Mouse (Mus musculus) fibroblast of lung, adult 2 months (primary cell): ENCODE data around the gene Neu4.
"Not testable (repeated sequence)": the region's sequence is repeated elsewhere in the genome, so short reads cannot be mapped to it uniquely, and the experiment has no call there.

ENCODE experiments used
- DNase-seq: peaks from one replicate; pipeline ENCODE4 v3.0.0-alpha.2; 2011; ENCODE audit warnings: low read depth

The Neu4 gene

GRCm38 (mm10) chr1:94020151-94020550 lies at the start of gene Neu4:
TSS of gene Neu4 (plus strand) at chr1:94020451.
- DNase-seq = no peak

GRCm38 (mm10) chr1:93970797-93971196 lies 49.5 kb upstream of the Neu4 start:
- not testable (repeated sequence) for DNase-seq

DNA sequence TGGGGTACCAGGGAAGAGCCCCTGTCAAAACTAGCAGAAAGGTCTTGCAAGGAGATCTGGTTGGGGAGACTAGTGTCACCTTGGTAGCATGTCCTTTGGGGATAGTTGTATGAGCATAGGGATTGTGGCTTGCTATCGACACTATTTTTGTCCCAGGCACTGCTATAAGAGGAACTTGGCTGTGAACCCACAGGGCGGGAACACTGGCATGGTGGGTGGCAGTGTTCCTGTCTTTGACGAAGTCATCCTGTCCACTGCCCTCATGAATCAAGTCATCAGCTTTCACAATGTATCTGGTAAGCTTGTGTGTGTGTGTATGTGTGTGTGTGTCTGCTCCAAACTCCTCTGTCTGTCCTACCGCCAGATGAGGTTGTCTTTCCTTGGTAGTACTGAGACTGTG lies 44.5 kb upstream of the Neu4 start:
- not testable (repeated sequence) for DNase-seq

DNA sequence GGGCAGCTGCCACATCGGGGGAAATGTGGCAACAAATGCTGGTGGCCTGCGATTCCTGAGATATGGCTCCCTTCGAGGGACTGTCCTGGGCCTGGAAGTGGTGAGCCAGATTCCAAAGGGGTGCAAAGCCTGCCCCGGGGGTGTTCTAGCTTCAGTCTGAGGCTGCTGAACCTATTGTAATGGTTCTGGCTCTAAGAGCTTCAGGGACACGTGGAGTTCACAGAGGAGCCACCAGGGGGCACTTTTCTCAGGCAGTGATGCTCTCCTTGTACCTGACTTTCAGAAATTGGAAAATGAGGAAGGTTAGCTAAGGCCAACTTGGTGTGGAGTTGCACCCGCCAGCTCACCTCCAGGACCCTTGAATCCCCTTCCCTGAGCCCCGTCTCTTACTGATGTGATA lies 42.0 kb upstream of the Neu4 start:
- not testable (repeated sequence) for DNase-seq

GRCm38 (mm10) chr1:93980932-93981331 lies 39.3 kb upstream of the Neu4 start:
- not testable (repeated sequence) for DNase-seq

DNA sequence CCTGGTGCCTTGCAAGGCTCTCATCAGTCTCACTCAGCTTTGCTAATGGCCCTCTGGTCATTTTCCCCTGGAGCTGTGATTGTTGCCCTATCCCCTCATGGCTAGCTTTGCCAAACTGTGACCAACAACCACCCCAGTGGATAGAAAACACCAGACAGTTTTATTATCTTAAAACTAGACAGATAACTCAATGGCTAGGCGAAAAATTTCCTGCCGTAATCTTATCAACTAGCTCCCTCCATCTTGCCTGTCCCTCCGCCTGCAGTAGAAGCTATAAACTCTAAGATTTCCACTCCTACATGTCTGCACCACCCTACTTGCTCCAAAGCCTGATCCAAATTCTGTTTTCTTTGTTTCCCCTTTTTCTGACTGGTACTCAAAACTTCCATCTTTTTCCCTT lies 34.1 kb upstream of the Neu4 start:
- DNase-seq = no peak

DNA sequence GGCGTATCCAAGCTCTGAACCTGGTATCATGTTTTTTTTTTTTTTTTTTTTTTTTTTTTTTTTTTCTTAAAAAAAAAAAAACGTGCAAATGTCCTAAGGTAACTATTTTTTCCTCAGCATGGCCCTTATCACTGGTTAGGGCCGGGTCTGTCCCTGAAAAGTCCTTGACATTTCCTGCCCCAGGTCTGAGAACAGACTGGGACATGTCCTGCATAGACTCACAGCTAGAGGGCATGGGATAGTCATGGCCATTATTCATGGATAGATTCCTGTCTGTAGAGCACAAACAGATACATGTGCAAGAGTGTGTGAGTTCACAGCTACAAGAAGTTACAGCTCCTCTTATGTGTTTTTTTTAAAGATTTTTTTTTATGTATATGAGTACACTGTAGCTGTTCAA lies 31.5 kb upstream of the Neu4 start:
- no peak for DNase-seq

DNA sequence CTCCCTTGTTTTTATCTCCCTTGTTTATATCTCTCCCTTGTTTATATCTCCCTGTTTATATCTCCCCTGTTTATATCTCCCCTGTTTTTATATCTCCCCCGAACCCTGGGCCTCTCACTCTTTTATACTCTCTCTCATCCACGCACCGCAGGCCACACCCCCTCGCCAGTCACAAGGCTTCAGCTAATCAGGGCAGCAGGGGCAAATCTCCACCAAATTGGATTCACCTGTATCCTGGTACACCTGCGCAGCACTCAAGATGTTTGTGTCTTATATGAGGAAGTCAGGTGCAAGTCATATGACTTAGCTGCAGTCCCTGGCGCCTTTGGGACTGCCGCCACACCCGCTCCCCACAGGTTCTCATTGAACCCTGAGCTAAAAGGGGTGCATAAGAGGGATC lies 30.0 kb upstream of the Neu4 start, which contains the start of gene Gal3st2c:
Gene Gal3st2c, plus strand, starts transcription at position 301 of the 400 bp plus-strand sequence.
- DNase-seq = not testable (repeated sequence)

DNA sequence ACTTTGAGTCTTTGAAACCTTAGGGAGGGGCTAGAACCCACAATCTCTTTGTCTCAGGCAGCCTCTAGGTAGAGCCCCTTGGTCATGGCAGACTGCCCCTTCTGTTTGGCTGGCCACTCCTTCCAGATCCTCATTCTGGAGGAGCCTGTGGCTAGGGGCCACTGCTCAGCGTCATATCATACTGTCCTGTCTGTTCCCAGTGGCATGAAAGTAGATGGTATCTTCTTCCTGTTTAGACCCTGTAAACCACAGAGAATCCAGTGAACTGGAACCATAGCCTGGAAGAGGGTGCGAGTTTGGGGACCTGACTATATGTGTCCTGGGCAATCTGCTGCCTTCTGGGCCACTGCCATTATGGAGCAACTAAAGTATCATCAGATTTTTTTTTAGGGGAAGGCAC lies 29.2 kb upstream of the Neu4 start:
- not testable (repeated sequence) for DNase-seq

DNA sequence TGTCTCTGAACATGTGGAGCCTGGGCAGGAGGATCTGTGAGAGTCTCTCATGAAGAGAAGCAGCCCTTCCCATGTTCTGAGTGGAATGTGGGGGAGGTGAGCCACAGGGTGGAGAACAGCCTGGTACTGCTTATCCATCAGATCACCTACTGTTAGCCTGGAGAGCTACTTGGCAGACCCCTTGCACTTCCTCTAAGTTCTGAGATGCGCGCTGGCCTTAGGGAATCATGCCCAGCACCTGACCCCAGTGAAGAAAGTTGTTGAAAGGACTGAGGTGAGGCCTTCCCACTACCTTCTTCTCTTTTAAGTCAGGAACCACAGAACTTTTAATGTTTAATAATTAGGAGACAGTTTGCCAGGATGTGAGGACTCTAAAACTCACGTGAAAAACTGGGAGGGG lies 28.8 kb upstream of the Neu4 start:
- DNase-seq = not testable (repeated sequence)

GRCm38 (mm10) chr1:94001023-94001422 lies 19.2 kb upstream of the Neu4 start:
- no peak for DNase-seq

- DNase-seq = not testable (repeated sequence)
Measured at GRCm38 (mm10) chr1:94005954-94006506, 14.2 kb upstream of the Neu4 start.

GRCm38 (mm10) chr1:94008826-94009225 lies 11.4 kb upstream of the Neu4 start:
- not testable (repeated sequence) for DNase-seq

GRCm38 (mm10) chr1:94011643-94012042 lies 8.6 kb upstream of the Neu4 start:
- no peak for DNase-seq

DNA sequence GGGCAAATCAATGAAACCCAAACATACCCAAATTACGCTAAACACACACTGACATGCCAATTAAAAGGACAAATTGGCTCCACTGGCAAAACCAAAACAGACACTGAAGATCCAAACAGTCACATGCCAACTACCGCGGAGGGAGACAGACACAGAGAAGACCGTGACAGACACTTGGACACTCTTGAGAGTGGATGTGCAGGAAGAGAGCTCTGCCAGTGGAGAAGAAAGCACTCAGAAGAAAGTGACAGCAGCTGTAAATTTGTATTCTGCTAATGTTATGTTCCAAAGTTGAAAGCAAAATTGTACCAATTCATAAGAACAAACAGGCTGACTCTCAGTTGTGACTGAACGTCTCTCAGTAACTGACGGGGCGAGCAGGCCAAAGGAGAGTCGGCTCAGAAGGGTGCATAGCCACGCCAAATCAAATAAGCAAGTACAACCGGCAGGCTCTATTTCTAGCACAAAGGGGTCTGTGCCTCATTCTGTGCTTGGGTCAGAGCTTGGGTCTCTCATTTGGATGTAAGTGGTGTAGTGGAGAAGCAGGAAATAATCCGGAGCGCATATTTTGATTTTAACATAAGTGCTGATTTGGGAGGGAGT lies 7.4 kb downstream of the Neu4 start:
- no peak for DNase-seq

- no peak for DNase-seq
Measured at GRCm38 (mm10) chr1:94028741-94029140, 8.5 kb downstream of the Neu4 start.

- DNase-seq = no peak
Measured at GRCm38 (mm10) chr1:94033075-94033602, 12.9 kb downstream of the Neu4 start.

GRCm38 (mm10) chr1:94034984-94035743 lies 14.9 kb downstream of the Neu4 start:
- DNase-seq = peak; percentile 38

GRCm38 (mm10) chr1:94040391-94040790 lies 20.1 kb downstream of the Neu4 start:
- DNase-seq = no peak

DNA sequence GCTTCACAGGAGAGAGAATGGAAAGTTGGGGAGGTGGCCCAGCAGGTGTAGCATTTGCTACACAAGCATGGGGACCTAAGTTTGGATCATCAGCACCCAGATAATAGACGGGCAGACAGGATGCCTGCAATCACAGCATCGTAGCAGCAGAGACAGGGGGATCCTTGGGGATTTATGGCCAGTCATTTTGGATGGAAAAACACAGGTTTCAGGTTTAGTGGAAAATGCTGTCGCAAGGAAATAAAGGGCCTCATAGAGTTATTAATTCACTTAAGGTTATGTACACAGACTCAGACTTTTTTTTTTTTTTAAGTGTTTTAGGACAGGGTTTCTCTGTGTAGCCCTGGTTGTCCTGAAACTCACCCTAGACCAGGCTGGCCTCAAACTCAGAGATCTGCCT lies 25.3 kb downstream of the Neu4 start:
- DNase-seq = no peak

DNA sequence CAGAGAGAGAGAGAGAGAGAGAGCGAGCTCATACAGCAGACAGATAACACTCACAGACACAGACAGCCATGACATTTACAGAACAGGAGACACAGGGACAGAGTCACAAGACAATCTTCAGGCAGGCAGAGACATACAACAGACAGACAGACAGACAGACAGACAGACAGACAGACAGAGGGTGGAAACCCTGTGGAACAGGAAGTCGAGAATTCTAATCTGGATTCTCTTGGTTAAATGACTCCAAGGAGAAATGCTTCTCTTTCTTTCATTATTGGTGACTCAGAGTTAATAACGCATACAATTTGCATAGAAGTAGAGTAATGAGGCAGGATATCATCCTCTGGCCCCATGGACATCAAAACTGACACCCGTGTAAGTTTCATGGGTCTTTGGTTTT lies 26.3 kb downstream of the Neu4 start:
- DNase-seq = no peak

GRCm38 (mm10) chr1:94051104-94051503 lies 30.9 kb downstream of the Neu4 start:
- no peak for DNase-seq

- DNase-seq = no peak
Measured at GRCm38 (mm10) chr1:94052373-94052772, 32.1 kb downstream of the Neu4 start, which contains the start of gene Pdcd1. TSS of gene Pdcd1 (minus strand) at chr1:94052553.
